Mouse (Mus musculus): ENCODE data around the gene Usp2. TPM values are rescaled to one million over a fixed set of nuclear protein-coding genes. Genes with fewer than 3 reads are reported as not detected.
"Not testable (repeated sequence)": the region's sequence is repeated elsewhere in the genome, so short reads cannot be mapped to it uniquely, and the experiment has no call there.

Usp2 gene
- total RNA-seq, 2 experiments from 2014 or later, result 47.3 to 75.2 TPM

GRCm38 (mm10) chr9:44088877-44089608 lies 22.2 kb downstream of the Usp2 start:
- no peak for DNase-seq

DNA sequence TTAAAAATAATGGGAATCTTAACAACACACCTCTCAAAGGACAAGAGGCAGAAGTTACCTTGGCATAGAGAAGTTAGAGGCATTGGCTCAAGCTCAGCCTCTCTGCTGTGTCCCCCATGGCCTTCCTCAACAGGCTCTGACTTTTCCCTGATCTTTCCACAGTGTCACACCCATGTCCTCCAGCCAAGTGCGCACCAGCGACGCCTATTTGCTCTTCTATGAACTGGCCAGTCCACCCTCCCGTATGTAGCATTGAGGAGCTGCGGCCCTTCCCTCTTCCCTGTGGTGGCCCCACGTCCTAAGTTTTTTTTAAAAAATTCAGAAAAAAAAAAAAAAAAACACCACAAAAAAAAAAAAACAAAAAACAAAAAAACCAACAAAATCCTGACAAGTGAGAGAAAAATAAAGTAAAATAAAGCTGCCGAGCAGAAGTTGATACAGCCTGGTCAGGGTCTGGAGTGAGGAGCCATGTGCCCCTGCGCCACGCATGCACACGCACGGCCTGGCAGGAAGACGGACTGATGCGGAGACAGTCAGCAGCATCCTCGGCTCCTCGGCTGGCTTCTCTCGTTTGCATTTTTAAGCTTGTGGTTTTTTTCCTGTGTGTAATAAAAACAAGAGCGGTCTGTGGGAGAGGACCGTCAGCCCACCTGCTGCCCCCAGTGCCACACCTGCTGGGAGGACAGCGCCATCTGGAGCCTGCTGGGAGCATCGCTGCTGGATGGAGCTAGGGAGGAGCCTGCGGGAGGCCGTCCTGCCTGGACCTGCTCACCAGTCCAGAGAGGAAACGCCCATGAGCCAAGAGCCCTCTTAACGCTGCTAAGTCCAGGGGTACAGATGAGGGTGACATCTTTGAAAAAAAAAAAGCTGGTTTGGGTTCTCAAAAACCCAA lies 27.0 kb downstream of the Usp2 start:
- DNase-seq, result peak; percentile 76 to 80

DNA sequence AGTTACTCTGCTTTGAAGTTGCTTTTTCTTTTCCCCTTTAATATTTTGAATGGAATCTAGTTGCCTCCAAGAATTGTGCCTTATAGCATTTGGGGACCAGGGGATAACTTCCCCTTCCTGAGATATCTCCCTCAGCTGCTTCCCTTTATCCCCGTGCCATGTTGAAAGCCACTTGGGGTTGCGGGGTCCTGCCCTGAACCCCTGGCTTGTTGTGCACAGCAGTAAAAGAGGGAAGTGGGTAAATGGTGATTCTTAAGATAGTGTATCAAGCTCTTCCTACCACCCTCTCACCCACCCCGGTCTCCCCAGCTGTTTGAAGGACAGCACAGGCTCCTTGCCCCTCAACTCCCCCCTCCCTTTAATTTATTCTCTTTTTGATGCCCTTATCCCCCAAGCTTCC lies 27.9 kb downstream of the Usp2 start:
- DNase-seq, result no peak

- DNase-seq, result no peak
Observed at GRCm38 (mm10) chr9:44095781-44096180, 29.0 kb downstream of the Usp2 start.

GRCm38 (mm10) chr9:44096536-44096935 lies 29.7 kb downstream of the Usp2 start:
- DNase-seq, result peak in 1 of 2 experiments; percentile 53

GRCm38 (mm10) chr9:44101490-44101889 lies 34.7 kb downstream of the Usp2 start, which contains the start of gene Mfrp:
Mfrp (plus strand) TSS chr9:44101729.
- no peak for DNase-seq

GRCm38 (mm10) chr9:44104881-44105280 lies 38.1 kb downstream of the Usp2 start:
- peak in 1 of 2 experiments; percentile 58 for DNase-seq

DNA sequence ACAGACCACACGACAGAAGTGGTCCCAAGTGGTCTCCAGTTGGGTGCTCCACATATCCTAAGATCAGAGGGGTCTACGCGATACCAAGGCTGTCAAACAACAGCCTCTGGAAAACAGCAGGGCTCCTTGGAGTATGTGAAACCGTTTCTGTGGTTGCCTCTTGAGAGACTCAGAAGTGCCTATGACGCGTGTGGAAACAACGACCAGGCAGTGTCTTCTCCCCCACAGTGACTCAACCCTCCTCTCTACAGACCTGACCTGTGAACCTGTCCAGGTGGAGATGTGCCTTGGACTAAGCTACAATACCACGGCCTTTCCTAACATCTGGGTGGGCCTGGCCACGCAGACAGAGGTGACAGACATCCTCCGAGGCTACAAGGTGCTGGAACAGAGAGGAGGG lies 39.0 kb downstream of the Usp2 start:
- no peak for DNase-seq

DNA sequence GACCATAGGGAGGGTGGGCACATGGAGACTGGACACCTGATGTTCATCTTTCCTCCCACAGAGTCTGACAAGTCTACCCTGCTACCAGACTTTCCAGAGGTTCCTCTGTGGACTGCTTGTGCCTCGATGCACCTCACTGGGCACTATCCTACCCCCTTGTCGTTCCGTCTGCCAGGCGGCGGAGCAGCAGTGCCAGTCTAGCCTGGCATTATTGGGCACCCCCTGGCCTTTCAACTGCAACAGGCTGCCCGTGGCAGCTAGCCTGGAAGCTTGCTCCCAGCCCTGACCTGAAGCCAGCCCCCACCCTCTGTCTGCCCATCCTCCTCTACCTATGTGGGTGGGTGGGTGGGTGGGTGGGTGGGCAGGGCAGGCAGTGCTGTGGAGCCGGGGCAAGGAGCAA lies 39.4 kb downstream of the Usp2 start:
- no peak for DNase-seq

DNA sequence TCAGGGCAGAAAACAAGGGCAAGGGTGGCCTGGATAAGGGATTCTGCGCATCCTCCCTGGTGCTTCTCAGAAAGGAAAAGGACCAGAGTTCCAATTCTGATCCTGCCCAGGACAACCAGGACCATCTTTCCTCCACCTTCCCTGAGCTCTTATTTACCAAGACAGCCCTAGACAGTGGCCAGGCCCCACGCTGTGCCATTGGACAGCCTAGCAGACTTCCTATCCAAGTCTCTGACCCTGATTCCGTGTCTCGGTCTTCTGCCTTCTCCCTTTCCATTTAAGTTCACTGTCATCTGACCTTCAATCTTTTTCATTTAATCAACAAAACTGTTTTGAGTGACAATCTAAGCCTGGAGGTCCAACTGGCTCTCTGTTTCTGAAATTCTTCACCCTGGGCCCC lies 39.8 kb downstream of the Usp2 start:
- DNase-seq, result no peak

DNA sequence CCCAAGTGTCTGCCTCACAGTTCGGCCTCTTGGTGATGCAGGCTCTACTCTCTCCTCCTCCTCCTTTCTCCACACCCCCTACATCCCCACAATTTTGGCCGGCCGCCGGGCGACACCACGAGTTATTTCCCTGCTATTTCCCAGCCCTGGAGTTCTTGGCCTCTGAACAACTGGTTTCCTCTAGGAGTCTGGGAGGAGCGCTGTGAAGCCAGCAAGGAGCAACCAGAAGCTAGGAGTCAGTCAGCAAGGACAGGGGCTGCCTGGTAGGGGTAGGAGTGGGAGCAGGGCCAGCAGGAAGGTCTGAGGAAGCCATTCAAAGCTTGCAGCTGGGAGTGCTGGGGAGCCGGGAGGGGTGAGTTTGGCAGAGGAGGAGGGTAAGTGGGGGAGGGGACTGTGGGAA lies 40.3 kb downstream of the Usp2 start, which contains the start of gene C1qtnf5:
C1qtnf5 (plus strand) TSS at position 136 of the 400 bp plus-strand sequence.
- DNase-seq, result peak; percentile 82 to 83

- peak; percentile 79 to 81 for DNase-seq
Observed at GRCm38 (mm10) chr9:44107557-44108179, 40.8 kb downstream of the Usp2 start.

GRCm38 (mm10) chr9:44108269-44109055 lies 41.6 kb downstream of the Usp2 start:
- no peak for DNase-seq

DNA sequence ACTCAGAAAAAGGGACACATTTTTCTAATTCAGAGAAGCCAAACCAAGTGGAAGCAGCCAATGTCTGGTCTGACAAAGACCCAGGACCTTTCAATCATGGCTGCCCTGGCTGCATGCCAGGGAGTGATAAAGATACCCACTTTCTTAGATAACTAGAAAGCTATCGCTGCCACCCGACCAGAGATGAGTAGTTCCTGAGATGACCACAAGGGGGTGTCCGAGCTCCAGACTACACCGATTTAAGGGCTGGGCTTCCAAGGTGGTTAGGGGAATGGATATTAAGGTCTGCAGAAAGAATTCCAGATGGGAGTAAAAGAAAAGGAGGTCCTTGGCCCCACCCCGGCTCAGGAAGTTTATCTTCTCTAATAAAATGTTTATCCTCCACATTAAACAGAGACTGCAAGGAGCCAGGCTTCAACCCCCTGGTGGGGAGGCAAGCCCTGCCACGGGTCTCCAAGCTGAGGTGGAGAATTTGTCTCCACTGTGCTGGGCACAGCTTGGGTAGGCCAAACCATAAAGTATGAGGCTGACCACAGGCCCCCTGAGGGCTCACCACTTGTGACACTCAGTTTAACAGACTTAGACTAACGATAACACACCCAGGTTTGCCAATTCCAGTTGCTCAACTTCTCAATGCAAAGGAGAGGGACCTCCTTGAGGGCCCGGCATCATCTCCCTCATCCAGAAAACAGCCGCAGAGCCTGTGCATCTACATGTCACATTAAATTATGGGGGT lies 42.7 kb downstream of the Usp2 start:
- peak; percentile 77 to 82 for DNase-seq

DNA sequence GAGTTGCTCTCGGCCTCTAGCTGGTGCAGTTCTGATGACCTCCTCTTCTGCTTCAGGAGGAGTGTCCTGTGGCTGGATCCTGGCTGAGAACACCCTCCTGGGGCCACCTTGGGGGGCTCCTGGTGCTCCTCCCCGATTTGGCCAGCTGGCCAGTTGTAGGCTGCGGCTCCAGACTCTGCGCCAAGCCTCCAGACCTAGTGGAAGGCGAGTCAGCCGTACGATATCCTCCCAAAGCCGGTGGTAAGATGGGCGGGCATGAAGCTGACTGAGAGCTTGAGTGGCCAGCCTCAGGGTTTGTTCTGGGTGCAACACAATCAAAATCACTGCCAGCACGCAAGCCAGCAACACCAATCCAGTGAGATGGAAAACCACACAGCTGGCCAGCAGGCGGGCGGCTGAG lies 45.1 kb downstream of the Usp2 start:
- not testable (repeated sequence) for DNase-seq

- DNase-seq, result peak; percentile 94 to 95
Observed at GRCm38 (mm10) chr9:44113105-44113789, 46.4 kb downstream of the Usp2 start, which contains the start of the genes Gm49380 and Rnf26. Gm49380 (minus strand) TSS chr9:44113500. Rnf26 (minus strand) TSS chr9:44113517.

GRCm38 (mm10) chr9:44114453-44114852 lies 47.6 kb downstream of the Usp2 start:
- DNase-seq, result no peak

GRCm38 (mm10) chr9:44115599-44115998 lies 48.8 kb downstream of the Usp2 start:
- DNase-seq, result no peak

GRCm38 (mm10) chr9:44116182-44116581 lies 49.4 kb downstream of the Usp2 start:
- DNase-seq, result no peak

DNA sequence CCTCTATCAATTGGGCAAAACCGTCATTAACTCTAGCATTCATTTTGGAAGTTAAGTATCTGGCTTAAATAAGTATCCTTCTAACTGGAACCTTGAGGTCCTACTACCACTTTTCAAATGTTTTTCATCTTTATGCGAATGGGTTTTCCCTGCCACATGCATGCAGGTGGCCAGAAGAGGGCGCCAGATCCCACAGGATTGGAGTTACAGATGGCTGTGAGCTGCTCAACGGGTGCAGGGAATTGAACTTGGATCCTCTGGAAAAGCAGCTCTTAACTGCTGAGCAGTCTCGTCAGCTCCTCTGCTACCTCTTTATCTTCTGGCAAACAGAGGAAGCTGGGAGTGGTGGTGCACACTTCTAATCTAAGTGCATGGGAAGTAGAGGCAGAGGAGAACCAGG lies 52.2 kb downstream of the Usp2 start:
- DNase-seq, result peak; percentile 62 to 72
